Mouse (Mus musculus) heart, adult 11 months (tissue): ENCODE measurements around the gene Elp4.

Source experiments
- DNase-seq: peaks from one replicate; pipeline ENCODE4 v3.0.0; 2022

Elp4 gene

DNA sequence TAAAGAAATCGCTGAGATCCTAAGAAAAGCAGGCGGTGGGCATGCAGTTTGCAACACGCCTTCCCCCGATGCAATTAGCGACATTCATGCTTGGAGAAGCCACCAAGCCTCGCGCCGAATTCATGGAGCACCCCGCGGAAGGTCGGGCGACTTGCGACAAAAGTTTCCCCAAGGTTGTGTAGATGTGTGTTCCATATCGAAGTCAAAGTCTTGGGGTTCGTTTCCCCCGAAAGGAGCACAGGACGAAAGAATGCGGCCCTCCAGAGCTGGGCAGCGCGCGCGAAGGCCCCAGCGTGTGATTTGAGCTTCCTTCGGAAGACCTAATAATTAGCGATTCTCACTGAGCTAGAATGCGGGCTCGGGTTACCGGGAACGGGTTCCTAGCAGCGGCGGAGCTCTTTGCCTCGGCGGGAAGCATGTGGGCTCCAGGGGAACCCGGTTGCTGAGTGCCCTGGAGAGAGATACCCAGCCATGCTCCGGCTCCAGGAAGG, 234.9 kb downstream of the Elp4 start:
- no peak for DNase-seq

GRCm38 (mm10) chr2:105668271-105669270, 235.8 kb downstream of the Elp4 start, which contains the start of gene Pax6:
TSS of gene Pax6 (plus strand) at chr2:105668900.
- DNase-seq = no peak

- DNase-seq = no peak
Observed at GRCm38 (mm10) chr2:105667626-105667950, 236.8 kb downstream of the Elp4 start.

DNA sequence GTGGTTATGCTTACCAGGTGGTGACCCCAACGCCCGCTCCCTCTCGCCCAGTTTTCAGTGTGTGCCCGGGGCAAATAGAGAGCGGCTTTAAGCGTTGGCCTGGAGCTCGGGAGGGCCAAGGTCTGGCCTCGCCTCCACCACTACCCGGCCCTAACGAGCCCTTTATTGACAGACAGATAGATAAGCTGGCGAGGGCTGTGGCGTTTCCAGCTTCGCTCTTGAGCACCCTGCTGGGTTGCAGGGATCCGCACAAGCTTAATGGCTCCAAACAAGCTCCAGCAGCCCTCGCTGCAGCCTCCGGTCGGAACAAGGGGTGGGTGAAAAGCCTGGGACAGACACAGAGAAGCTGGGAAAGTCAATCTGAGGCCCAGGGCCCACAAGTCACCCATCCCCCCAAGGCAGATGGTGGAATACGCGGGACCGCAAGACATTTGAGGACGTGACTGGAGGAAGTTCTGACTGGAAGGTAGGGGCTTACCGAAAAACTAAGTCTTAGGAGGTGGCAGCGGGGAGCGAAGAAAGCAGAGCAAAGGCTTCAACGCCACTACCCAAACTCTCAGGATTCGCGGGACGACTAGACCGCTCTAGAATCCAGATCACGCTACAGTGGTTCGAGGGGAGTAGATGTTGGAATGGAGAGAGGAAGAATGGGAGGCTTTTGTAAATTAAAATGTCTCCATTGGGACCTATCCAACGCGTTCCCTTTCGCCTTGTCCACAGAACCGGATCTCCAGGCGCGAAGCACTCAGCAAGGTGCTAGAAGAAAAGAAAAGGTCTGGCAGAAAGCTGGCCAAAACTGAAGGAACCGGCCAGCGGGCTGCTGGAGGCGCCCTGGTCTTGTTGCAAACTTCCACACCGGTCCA, 237.4 kb downstream of the Elp4 start:
- DNase-seq = no peak

DNA sequence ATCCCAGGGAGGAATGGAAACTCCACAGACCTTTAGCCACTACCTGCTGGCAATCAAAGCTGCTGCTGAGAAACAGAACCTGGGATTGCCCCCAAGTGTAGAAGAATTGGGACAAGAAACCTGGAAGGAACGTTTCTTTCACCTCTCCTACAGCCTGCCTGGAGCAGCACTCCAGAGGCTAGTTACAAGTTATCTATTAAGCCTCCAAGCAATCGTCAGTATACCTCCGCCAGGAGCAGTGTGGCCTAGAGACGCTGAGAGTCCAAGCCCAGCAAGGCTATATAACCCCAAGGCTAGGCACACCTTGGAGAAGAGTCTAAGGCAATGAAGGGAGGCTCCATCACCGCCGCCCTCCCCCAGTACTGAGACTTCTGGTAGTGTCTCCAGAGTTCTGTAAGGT, 238.0 kb downstream of the Elp4 start:
- no peak for DNase-seq

GRCm38 (mm10) chr2:105665491-105666250, 238.7 kb downstream of the Elp4 start:
- DNase-seq = no peak

DNA sequence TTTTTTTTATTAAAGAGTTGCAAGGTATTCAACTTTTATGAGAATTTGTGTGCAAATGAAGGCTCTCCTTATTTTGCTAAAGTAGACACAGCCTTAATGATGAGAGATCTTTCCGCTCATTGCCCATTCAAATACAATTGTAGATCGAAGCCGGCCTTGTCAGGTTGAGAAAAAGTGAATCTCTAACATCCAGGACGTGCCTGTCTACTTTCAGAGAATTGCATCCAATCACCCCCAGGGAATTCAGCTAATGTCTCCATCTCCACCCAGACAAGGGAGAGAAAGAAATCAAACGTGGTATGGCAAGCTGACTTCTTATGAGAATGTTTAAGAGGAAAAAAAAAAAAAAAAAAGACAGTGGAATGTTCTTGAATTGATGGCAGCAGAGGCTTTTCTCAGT, 239.4 kb downstream of the Elp4 start:
- DNase-seq = no peak

GRCm38 (mm10) chr2:105663101-105663511, 241.3 kb downstream of the Elp4 start:
- DNase-seq = peak; percentile 58

GRCm38 (mm10) chr2:105662606-105663005, 241.8 kb downstream of the Elp4 start:
- DNase-seq = no peak

DNA sequence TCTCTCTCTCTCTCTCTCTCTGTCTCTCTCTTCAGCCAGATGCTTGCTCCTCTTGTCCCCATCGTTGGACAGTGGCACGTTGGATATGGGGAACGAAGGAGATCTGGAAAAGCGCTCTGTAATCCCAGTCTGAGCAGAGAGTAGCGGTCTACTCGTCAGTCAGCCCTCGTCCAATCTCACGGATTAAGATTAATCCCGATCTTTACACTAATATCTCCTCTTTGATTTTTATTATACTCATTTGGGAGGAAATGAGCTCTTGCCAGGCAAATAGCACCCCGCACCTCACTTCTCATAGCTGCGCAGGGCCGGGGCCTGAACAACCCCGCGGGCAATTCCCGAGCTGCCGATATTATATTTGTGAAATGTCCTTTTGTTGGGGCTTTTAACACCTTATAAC, 242.2 kb downstream of the Elp4 start:
- peak; percentile 41 for DNase-seq

GRCm38 (mm10) chr2:105661623-105662066, 242.7 kb downstream of the Elp4 start:
- DNase-seq = peak; percentile 51

DNA sequence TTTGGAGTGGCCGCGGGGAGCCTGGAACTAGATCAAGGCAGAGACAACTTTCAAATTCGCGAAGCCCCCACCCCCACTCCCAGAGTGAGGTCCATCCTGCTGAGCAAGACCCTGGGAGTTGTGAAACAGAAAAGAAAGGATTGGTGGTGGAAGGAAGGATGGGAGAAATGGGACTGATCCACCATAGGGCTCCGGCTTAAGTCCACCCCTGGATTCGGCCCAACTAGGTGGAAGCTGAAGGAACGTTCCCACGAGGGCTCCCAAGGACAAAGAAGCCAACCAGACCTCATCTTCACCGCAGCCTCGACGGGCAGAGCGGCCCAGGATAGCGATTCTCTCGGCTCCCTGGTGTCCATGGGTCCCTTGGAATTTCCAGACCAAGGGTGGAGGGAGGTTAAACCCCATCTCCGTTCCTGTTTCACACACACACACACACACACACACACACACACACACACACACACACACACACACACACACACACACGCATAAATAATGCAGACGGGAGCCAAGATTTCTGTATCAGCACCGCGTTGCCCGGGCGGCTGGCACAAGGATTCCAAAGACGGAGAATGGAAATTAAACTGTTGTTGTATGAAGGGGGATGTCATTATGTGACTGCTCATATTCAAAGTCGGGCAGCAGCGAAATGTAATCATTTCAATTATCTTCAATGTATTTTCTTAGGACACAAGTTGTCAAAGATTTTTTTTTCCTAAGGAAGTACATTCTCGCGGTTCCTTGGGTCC, 243.3 kb downstream of the Elp4 start:
- peak; percentile 61 for DNase-seq

DNA sequence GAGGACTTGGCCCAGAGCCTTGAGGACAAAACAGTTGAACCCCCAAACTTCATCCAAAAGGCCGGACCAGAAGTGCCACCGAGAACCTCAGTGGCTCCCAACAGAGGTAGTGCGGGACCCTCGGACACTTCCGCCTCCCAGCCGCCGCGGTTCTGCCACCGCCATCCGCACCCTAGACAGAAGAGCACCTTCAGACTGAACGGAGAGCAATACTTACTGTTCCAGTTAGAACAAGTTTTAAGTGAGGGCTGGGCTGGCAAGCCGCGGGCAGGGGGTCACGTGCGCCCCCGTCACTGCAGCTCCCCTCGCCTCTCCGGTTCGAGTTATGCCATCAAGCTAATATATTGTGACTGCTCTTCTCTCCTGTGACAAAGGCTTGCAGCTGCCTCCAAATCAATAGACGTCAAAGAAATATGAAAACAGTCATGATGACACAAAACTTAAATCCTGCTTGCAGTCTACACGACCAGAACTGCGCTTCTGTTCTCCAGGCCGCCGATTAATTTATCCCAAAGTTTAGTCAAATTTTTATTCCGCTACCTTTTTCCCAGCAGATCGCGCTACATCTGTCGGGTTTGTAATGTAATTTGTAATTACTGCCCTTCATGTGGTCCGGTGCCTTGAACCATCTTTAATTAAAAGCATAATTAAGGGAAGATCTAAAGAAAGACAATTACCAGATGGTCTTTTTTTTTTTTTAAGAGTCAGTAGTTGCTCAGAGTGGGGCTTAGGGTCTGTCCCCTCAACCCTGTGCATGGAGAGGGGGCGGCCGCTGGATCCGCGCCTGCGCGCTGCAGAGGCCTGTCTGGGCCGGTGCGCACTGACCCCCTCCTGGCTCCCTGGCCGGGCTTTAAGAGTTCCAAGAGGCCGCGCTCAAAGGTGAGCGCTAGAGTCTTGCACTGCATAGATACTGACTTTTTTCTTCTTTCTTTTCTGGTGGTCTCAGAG, 244.2 kb downstream of the Elp4 start:
- peak; percentile 84 for DNase-seq

DNA sequence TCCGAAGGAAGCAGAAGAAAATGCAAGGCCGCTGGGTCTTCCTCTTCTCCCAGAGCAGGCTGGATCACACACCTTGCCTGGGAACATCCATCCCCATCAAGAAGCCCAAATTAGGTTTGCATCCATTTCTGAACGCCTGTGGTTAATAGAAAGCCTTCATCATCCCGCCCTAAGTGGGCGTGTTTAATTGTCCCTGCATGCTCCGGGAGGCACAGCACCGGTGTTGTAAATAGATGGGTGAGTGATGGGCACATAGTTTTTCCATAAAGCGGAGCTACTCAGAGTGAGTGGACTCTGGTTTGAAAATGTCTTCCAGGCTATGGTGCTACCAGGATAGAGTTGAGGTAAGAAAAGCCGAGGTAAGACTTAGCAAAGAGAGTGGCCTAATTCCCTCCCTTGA, 245.0 kb downstream of the Elp4 start:
- DNase-seq = peak; percentile 67

GRCm38 (mm10) chr2:105656456-105656855, 247.9 kb downstream of the Elp4 start:
- no peak for DNase-seq
